Mouse (Mus musculus) brown adipose tissue, adult 24 weeks (tissue): Measurements from ENCODE around the gene Nop58. TPM values are rescaled to one million over a fixed set of nuclear protein-coding genes. Genes with fewer than 3 reads are reported as not detected.
"Not testable (repeated sequence)": the region's sequence is repeated elsewhere in the genome, so short reads cannot be mapped to it uniquely, and the experiment has no call there.

Experiments used
- H3K27ac ChIP-seq: fragments of 200-500 bp; replicated peaks from 2 replicates; pipeline ENCODE4 v1.5.1; 2012; ENCODE audit warnings: low read depth, mild to moderate bottlenecking, low read length
- H3K4me1 ChIP-seq: fragments of 200-500 bp; 2 replicates; pipeline ENCODE4 v1.6.1; 2012; ENCODE audit warnings: low read length, mixed read lengths; ENCODE audit not compliant: control insufficient read depth, insufficient read depth, insufficient read length
- H3K4me3 ChIP-seq: fragments of 200-500 bp; 2 replicates; pipeline ENCODE4 v1.5.1; 2012; ENCODE audit warnings: low read depth, mild to moderate bottlenecking, low read length, moderate library complexity; ENCODE audit not compliant: insufficient read depth
- polyA plus RNA-seq: library from polyadenylated mRNA; stranded (reverse); fragments of >200 nt; gene quantifications from 2 replicates; pipeline ENCODE4 v1.2.4, GENCODE M21; 2012; ENCODE audit not compliant: missing spikeins, insufficient read depth, insufficient read length

Gene Nop58
- polyA plus RNA-seq, result 31.9 and 35.1 TPM in 2 replicates

GRCm38 (mm10) chr1:59684819-59685755, at the start of gene Nop58:
Gene Nop58, plus strand, starts transcription at chr1:59684971.
- H3K4me1 ChIP-seq, result peaks cover 3% of the 10 kb centered on the region; the same call in 1 of the 2 replicates
- peak within 1 kb of the TSS; percentile 87 for H3K27ac ChIP-seq
- peak within 1 kb of the TSS; percentile 99 for H3K4me3 ChIP-seq

GRCm38 (mm10) chr1:59636349-59636748, 48.4 kb upstream of the Nop58 start:
- Histone ChIP-seq H3K4me3 (no peak overlapping the region), H3K27ac (no peak overlapping the region), H3K4me1 (no peaks in the 10 kb centered on the region; the same call in 1 of the 2 replicates)

- no peaks in the 10 kb centered on the region; the same call in 1 of the 2 replicates for H3K4me1 ChIP-seq
- H3K27ac ChIP-seq, result no peak overlapping the region
- no peak overlapping the region for H3K4me3 ChIP-seq
These were observed 46.4 kb upstream of the Nop58 start for GRCm38 (mm10) chr1:59638371-59638770.

- Histone ChIP-seq H3K4me3 (no peak overlapping the region), H3K27ac (no peak overlapping the region)
These were observed 42.3 kb upstream of the Nop58 start for GRCm38 (mm10) chr1:59642488-59642887.

GRCm38 (mm10) chr1:59646502-59646901, 38.3 kb upstream of the Nop58 start:
- not testable (repeated sequence) for H3K4me3 ChIP-seq, H3K27ac ChIP-seq, H3K4me1 ChIP-seq

More at GRCm38 (mm10) chr1:59642488-59642887, 42.3 kb upstream of the Nop58 start:
- no peaks in the 10 kb centered on the region for H3K4me1 ChIP-seq

GRCm38 (mm10) chr1:59651201-59651819, 33.5 kb upstream of the Nop58 start:
- H3K4me1 ChIP-seq, result no peaks in the 10 kb centered on the region
- no peak overlapping the region for H3K27ac ChIP-seq
- no peak overlapping the region for H3K4me3 ChIP-seq

GRCm38 (mm10) chr1:59653243-59653911, 31.4 kb upstream of the Nop58 start:
- Histone ChIP-seq H3K4me1 (no peaks in the 10 kb centered on the region), H3K4me3 (no peak overlapping the region), H3K27ac (no peak overlapping the region)

- Histone ChIP-seq H3K27ac (no peak overlapping the region), H3K4me1 (no peaks in the 10 kb centered on the region), H3K4me3 (no peak overlapping the region)
These were observed 28.3 kb upstream of the Nop58 start for GRCm38 (mm10) chr1:59656244-59657171.

- peaks cover 3% of the 10 kb centered on the region for H3K4me1 ChIP-seq
- no peak overlapping the region for H3K27ac ChIP-seq
- H3K4me3 ChIP-seq, result no peak overlapping the region
These were observed 21.2 kb upstream of the Nop58 start for GRCm38 (mm10) chr1:59663456-59664135.

GRCm38 (mm10) chr1:59668871-59669270, 15.9 kb upstream of the Nop58 start:
- Histone ChIP-seq H3K4me1 (peaks cover 6% of the 10 kb centered on the region), H3K27ac (no peak overlapping the region), H3K4me3 (no peak overlapping the region)

GRCm38 (mm10) chr1:59669962-59670630, 14.7 kb upstream of the Nop58 start:
- H3K27ac ChIP-seq, result peak overlapping the region; percentile 52
- peaks cover 6% of the 10 kb centered on the region for H3K4me1 ChIP-seq
- H3K4me3 ChIP-seq, result peak overlapping the region; percentile 95

GRCm38 (mm10) chr1:59670641-59671168, 14.1 kb upstream of the Nop58 start, which contains the start of gene Sumo1:
Gene Sumo1, minus strand, starts transcription at chr1:59670834.
- H3K4me3 ChIP-seq, result peak within 1 kb of the TSS; percentile 95
- peaks cover 6% of the 10 kb centered on the region for H3K4me1 ChIP-seq
- H3K27ac ChIP-seq, result peak within 1 kb of the TSS; percentile 97

- no peak overlapping the region for H3K27ac ChIP-seq
- peaks cover 2% of the 10 kb centered on the region for H3K4me1 ChIP-seq
- H3K4me3 ChIP-seq, result no peak overlapping the region
These were observed 11.1 kb upstream of the Nop58 start for GRCm38 (mm10) chr1:59673661-59674060.
